Mouse (Mus musculus) heart, postnatal 0 days (tissue): ENCODE results near the gene Slc25a39.

Experiments used
- CTCF ChIP-seq: IDR thresholded peaks from 2 replicates; pipeline ENCODE4 v1.5.1; 2016; ENCODE audit warnings: antibody characterized with exemption, control low read depth, low read depth
- EP300 ChIP-seq: IDR thresholded peaks from 2 replicates; pipeline ENCODE4 v1.6.1; 2016; ENCODE audit warnings: antibody characterized with exemption, low read depth

- TF ChIP-seq EP300 (no peak), CTCF (no peak)
Measured at GRCm38 (mm10) chr11:102376196-102376835, 31.4 kb downstream of the Slc25a39 start.
